Mouse (Mus musculus): ENCODE measurements around the gene Ubac1.

DNA sequence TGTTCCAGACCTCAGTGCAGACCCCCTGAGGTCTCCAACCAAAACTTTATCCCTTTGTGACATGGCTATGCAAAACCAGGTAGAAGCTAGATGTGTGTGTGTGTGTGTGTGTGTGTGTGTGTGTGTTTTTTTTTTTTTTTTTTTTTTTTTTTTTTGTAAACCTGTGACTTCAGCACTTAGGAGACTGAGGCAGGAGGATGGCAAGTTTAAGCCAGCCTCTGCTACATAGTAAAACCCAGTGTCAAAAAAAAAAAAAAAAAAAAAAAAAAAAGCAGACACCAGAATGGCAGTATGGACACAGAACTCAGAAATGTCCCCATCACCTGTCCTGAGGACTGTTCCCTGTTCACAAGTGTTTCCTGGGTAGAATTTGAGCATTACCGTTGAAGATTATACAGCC, 31.9 kb downstream of the Ubac1 start:
- TF ChIP-seq POLR2A (IDR thresholded peaks at IDR 0.05; ENCODE audit: borderline replicate concordance, extremely low read depth, insufficient read depth, insufficient read length, poor library complexity, severe bottlenecking) = no peak
- TF ChIP-seq CTCF (IDR thresholded peaks at IDR 0.05; ENCODE audit: borderline replicate concordance, extremely low read depth, insufficient read depth, insufficient read length) = no peak

Measured in brain, embryonic 14.5 days (tissue).